Mouse (Mus musculus) hindbrain, embryonic 14.5 days (tissue): ENCODE results near the gene Zfp42. TPM values are rescaled to one million over a fixed set of nuclear protein-coding genes. Genes with fewer than 3 reads are reported as not detected.

ENCODE experiments used
- ATAC-seq: fragments of 200-750 bp; cut with Nextera tagmentation; 2 replicates; pipeline ENCODE4 v1.8.0; 2017; ENCODE audit warnings: moderate number of reproducible peaks, mild to moderate bottlenecking, moderate TSS enrichment, moderate library complexity; ENCODE audit not compliant: low FRiP score
- DNase-seq: peaks from one replicate; pipeline ENCODE4 v3.0.0-alpha.2; 2015; ENCODE audit warnings: low spot score
- H3K27ac ChIP-seq: fragments of 300-500 bp; sonication (generic); 2 replicates; pipeline ENCODE4 v1.5.1; 2014; ENCODE audit warnings: mild to moderate bottlenecking, moderate library complexity
- H3K27me3 ChIP-seq: fragments of 300-500 bp; sonication (generic); 2 replicates; pipeline ENCODE4 v1.6.1; 2014; ENCODE audit warnings: mild to moderate bottlenecking, low read length, mixed read lengths; ENCODE audit not compliant: control insufficient read depth, insufficient read depth
- H3K36me3 ChIP-seq: fragments of 300-500 bp; sonication (generic); replicated peaks from 2 replicates; pipeline ENCODE4 v1.6.1; 2014; ENCODE audit not compliant: control insufficient read depth, insufficient read depth
- H3K4me1 ChIP-seq: fragments of 300-500 bp; sonication (generic); replicated peaks from 2 replicates; pipeline ENCODE4 v1.6.1; 2014; ENCODE audit warnings: antibody characterized with exemption, low read length, mixed read lengths; ENCODE audit not compliant: control insufficient read depth, insufficient read depth
- H3K4me2 ChIP-seq: fragments of 300-500 bp; sonication (generic); replicated peaks from 2 replicates; pipeline ENCODE4 v1.6.1; 2014; ENCODE audit warnings: mild to moderate bottlenecking, moderate library complexity
- H3K4me3 ChIP-seq: fragments of 300-500 bp; sonication (generic); replicated peaks from 2 replicates; pipeline ENCODE4 v1.5.1; 2014; ENCODE audit warnings: mild to moderate bottlenecking, low read length
- H3K9ac ChIP-seq: fragments of 300-500 bp; sonication (generic); 2 replicates; pipeline ENCODE4 v1.6.1; 2014
- H3K9me3 ChIP-seq: fragments of 300-500 bp; sonication (generic); 2 replicates; pipeline ENCODE4 v1.6.1; 2016; ENCODE audit warnings: low read length; ENCODE audit not compliant: control insufficient read depth
- WGBS: fragments of 180-500 bp; shearing (Covaris S2); extraction: QIAGEN DNeasy Blood & Tissue Kit; methylation state at CpG from one replicate; pipeline ENCODE4 v1.1.7; 2014; 5-methylcytosine and 5-hydroxymethylcytosine counted together
- polyA plus RNA-seq: library from polyadenylated mRNA; unstranded; fragments of >200 nt; fragmentation: Nextera tagmentation; extraction: Ambion mirVana; gene quantifications from 2 replicates; pipeline ENCODE4 v1.2.1, GENCODE M21; 2014

Gene Zfp42
- polyA plus RNA-seq, 1 experiment from 2014 or later = not detected

GRCm38 (mm10) chr8:43308213-43308612, 1.4 kb upstream of the Zfp42 start:
- Histone ChIP-seq H3K9me3 (no peaks in the 10 kb centered on the region), H3K27ac (no peak overlapping the region), H3K4me1 (no peaks in the 10 kb centered on the region), H3K27me3 (no peaks in the 10 kb centered on the region), H3K4me2 (no peak overlapping the region), H3K36me3 (no peaks in the 10 kb centered on the region), H3K9ac (no peak overlapping the region), H3K4me3 (no peak overlapping the region)
- WGBS = 89% methylated on average over 2 of the region's 2 CpGs
- DNase-seq = no peak
- ATAC-seq = no peak

GRCm38 (mm10) chr8:43305676-43306075, 1.1 kb downstream of the Zfp42 start:
- H3K4me2 ChIP-seq = no peak overlapping the region
- H3K9me3 ChIP-seq = no peaks in the 10 kb centered on the region
- H3K4me1 ChIP-seq = no peaks in the 10 kb centered on the region
- H3K9ac ChIP-seq = no peak overlapping the region
- 96% methylated on average over 14 of the region's 14 CpGs for WGBS
- no peak overlapping the region for H3K4me3 ChIP-seq
- H3K27me3 ChIP-seq = no peaks in the 10 kb centered on the region
- no peak for ATAC-seq
- no peak for DNase-seq
- no peak overlapping the region for H3K27ac ChIP-seq
- H3K36me3 ChIP-seq = no peaks in the 10 kb centered on the region

GRCm38 (mm10) chr8:43299796-43300195, 7.0 kb downstream of the Zfp42 start:
- H3K27ac ChIP-seq = no peak overlapping the region
- 78% methylated on average over 5 of the region's 5 CpGs for WGBS
- H3K27me3 ChIP-seq = no peaks in the 10 kb centered on the region
- H3K9ac ChIP-seq = no peak overlapping the region
- no peaks in the 10 kb centered on the region for H3K36me3 ChIP-seq
- DNase-seq (no peak), ATAC-seq (no peak)
- H3K9me3 ChIP-seq = no peaks in the 10 kb centered on the region
- H3K4me1 ChIP-seq = no peaks in the 10 kb centered on the region
- no peak overlapping the region for H3K4me2 ChIP-seq
- H3K4me3 ChIP-seq = no peak overlapping the region

GRCm38 (mm10) chr8:43295826-43296225, 11.0 kb downstream of the Zfp42 start:
- Histone ChIP-seq H3K27me3 (no peaks in the 10 kb centered on the region), H3K36me3 (no peaks in the 10 kb centered on the region), H3K27ac (no peak overlapping the region), H3K4me3 (no peak overlapping the region), H3K4me1 (no peaks in the 10 kb centered on the region), H3K9ac (no peak overlapping the region), H3K4me2 (no peak overlapping the region), H3K9me3 (no peaks in the 10 kb centered on the region)
- ATAC-seq = no peak
- no peak for DNase-seq
- WGBS = 94% methylated on average over 21 of the region's 21 CpGs

GRCm38 (mm10) chr8:43294191-43294590, 12.6 kb downstream of the Zfp42 start:
- DNase-seq (no peak), ATAC-seq (no peak)
- no peaks in the 10 kb centered on the region for H3K36me3 ChIP-seq
- H3K27me3 ChIP-seq = no peaks in the 10 kb centered on the region
- 89% methylated on average over 4 of the region's 4 CpGs for WGBS
- H3K4me3 ChIP-seq = no peak overlapping the region
- no peak overlapping the region for H3K27ac ChIP-seq
- H3K9me3 ChIP-seq = no peaks in the 10 kb centered on the region
- H3K4me1 ChIP-seq = no peaks in the 10 kb centered on the region
- H3K4me2 ChIP-seq = no peak overlapping the region
- no peak overlapping the region for H3K9ac ChIP-seq

- Histone ChIP-seq H3K4me2 (no peak overlapping the region), H3K4me1 (no peaks in the 10 kb centered on the region), H3K9ac (no peak overlapping the region), H3K4me3 (no peak overlapping the region), H3K27me3 (no peaks in the 10 kb centered on the region), H3K36me3 (no peaks in the 10 kb centered on the region), H3K9me3 (no peaks in the 10 kb centered on the region), H3K27ac (no peak overlapping the region)
- DNase-seq (no peak), ATAC-seq (no peak)
- WGBS = 82% methylated on average over 5 of the region's 5 CpGs
Observed at GRCm38 (mm10) chr8:43290424-43291111, 16.2 kb downstream of the Zfp42 start.

- Histone ChIP-seq H3K9me3 (no peaks in the 10 kb centered on the region), H3K9ac (no peak overlapping the region), H3K27ac (no peak overlapping the region), H3K4me3 (no peak overlapping the region), H3K27me3 (no peaks in the 10 kb centered on the region), H3K36me3 (no peaks in the 10 kb centered on the region), H3K4me2 (no peak overlapping the region), H3K4me1 (no peaks in the 10 kb centered on the region)
- WGBS = 98% methylated on average over 5 of the region's 5 CpGs
- no peak for ATAC-seq
- DNase-seq = no peak
Observed at GRCm38 (mm10) chr8:43289781-43290180, 17.0 kb downstream of the Zfp42 start.

GRCm38 (mm10) chr8:43288840-43289239, 17.9 kb downstream of the Zfp42 start:
- Histone ChIP-seq H3K36me3 (no peaks in the 10 kb centered on the region), H3K27me3 (no peaks in the 10 kb centered on the region), H3K4me2 (no peak overlapping the region), H3K9ac (no peak overlapping the region), H3K9me3 (no peaks in the 10 kb centered on the region), H3K4me1 (no peaks in the 10 kb centered on the region), H3K4me3 (no peak overlapping the region), H3K27ac (no peak overlapping the region)
- WGBS = 93% methylated on average over 1 of the region's 1 CpGs
- no peak for DNase-seq
- no peak for ATAC-seq

- Histone ChIP-seq H3K9me3 (no peaks in the 10 kb centered on the region), H3K36me3 (no peaks in the 10 kb centered on the region), H3K4me1 (no peaks in the 10 kb centered on the region), H3K9ac (no peak overlapping the region), H3K27ac (no peak overlapping the region), H3K4me2 (no peak overlapping the region), H3K27me3 (no peaks in the 10 kb centered on the region), H3K4me3 (no peak overlapping the region)
- no peak for ATAC-seq
- no peak for DNase-seq
- 74% methylated on average over 6 of the region's 6 CpGs for WGBS
Observed at GRCm38 (mm10) chr8:43287456-43287855, 19.3 kb downstream of the Zfp42 start.

GRCm38 (mm10) chr8:43283231-43283630, 23.5 kb downstream of the Zfp42 start:
- H3K9me3 ChIP-seq = no peaks in the 10 kb centered on the region
- no peaks in the 10 kb centered on the region for H3K4me1 ChIP-seq
- no peak overlapping the region for H3K4me2 ChIP-seq
- H3K27me3 ChIP-seq = no peaks in the 10 kb centered on the region
- H3K4me3 ChIP-seq = no peak overlapping the region
- ATAC-seq (no peak), DNase-seq (no peak)
- 87% methylated on average over 7 of the region's 7 CpGs for WGBS
- no peaks in the 10 kb centered on the region for H3K36me3 ChIP-seq
- H3K9ac ChIP-seq = no peak overlapping the region
- H3K27ac ChIP-seq = no peak overlapping the region
